Mouse (Mus musculus) hindbrain, embryonic 16.5 days (tissue): ENCODE measurements around the gene Erbb4. TPM values are rescaled to one million over a fixed set of nuclear protein-coding genes. Genes with fewer than 3 reads are reported as not detected.

Experiments used
- ATAC-seq: fragments of 200-750 bp; cut with Nextera tagmentation; 2 replicates; pipeline ENCODE4 v1.8.0; 2017; ENCODE audit warnings: moderate TSS enrichment, moderate library complexity
- H3K27ac ChIP-seq: fragments of 300-500 bp; sonication (generic); 2 replicates; pipeline ENCODE4 v1.5.1; 2014; ENCODE audit warnings: low read depth, mild to moderate bottlenecking, control low read depth, low read length, moderate library complexity
- H3K27me3 ChIP-seq: fragments of 300-500 bp; sonication (generic); replicated peaks from 2 replicates; pipeline ENCODE4 v1.6.1; 2014; ENCODE audit warnings: low read length; ENCODE audit not compliant: control insufficient read depth, insufficient read depth
- H3K36me3 ChIP-seq: fragments of 300-500 bp; sonication (generic); 2 replicates; pipeline ENCODE4 v1.6.1; 2014; ENCODE audit warnings: mild to moderate bottlenecking, low read length, moderate library complexity, mixed read lengths; ENCODE audit not compliant: control insufficient read depth, insufficient read depth
- H3K4me1 ChIP-seq: fragments of 300-500 bp; sonication (generic); 2 replicates; pipeline ENCODE4 v1.6.1; 2014; ENCODE audit warnings: low read depth, low read length; ENCODE audit not compliant: control insufficient read depth, insufficient read depth
- H3K4me2 ChIP-seq: fragments of 300-500 bp; sonication (generic); 2 replicates; pipeline ENCODE4 v1.6.1; 2014; ENCODE audit warnings: mild to moderate bottlenecking, low read length, control low read depth, moderate library complexity
- H3K4me3 ChIP-seq: fragments of 300-500 bp; sonication (generic); 2 replicates; pipeline ENCODE4 v1.5.1; 2014; ENCODE audit warnings: mild to moderate bottlenecking, low read length, control low read depth, moderate library complexity
- H3K9ac ChIP-seq: fragments of 300-500 bp; sonication (generic); 2 replicates; pipeline ENCODE4 v1.6.1; 2014; ENCODE audit warnings: low read depth, mild to moderate bottlenecking, control low read depth, low read length, moderate library complexity
- H3K9me3 ChIP-seq: fragments of 300-500 bp; sonication (generic); 2 replicates; pipeline ENCODE4 v1.6.1; 2014; ENCODE audit warnings: mild to moderate bottlenecking, low read length, moderate library complexity; ENCODE audit not compliant: control insufficient read depth
- WGBS: fragments of 180-500 bp; shearing (Covaris S2); extraction: QIAGEN DNeasy Blood & Tissue Kit; methylation state at CpG from one replicate; pipeline ENCODE4 v1.1.7; 2014; 5-methylcytosine and 5-hydroxymethylcytosine counted together
- polyA plus RNA-seq: library from polyadenylated mRNA; unstranded; fragments of >200 nt; fragmentation: Nextera tagmentation; extraction: Ambion mirVana; gene quantifications from 2 replicates; pipeline ENCODE4 v1.2.1, GENCODE M21; 2015

Gene Erbb4
- polyA plus RNA-seq, 1 experiment from 2014 or later: 14.7 TPM

- H3K4me2 ChIP-seq: no peak overlapping the region
Observed at GRCm38 (mm10) chr1:68134450-68134849, 973.4 kb downstream of the Erbb4 start.

GRCm38 (mm10) chr1:68123541-68123940, 984.3 kb downstream of the Erbb4 start:
- H3K36me3 ChIP-seq: no peaks in the 10 kb centered on the region
- no peak overlapping the region for H3K27ac ChIP-seq
- H3K9ac ChIP-seq: no peak overlapping the region
- H3K27me3 ChIP-seq: no peaks in the 10 kb centered on the region
- H3K4me3 ChIP-seq: no peak overlapping the region
- no peaks in the 10 kb centered on the region for H3K9me3 ChIP-seq
- no peak overlapping the region for H3K4me2 ChIP-seq
- H3K4me1 ChIP-seq: no peaks in the 10 kb centered on the region; the same call in 1 of the 2 replicates
- ATAC-seq: no peak
- WGBS: 80% methylated on average over 2 of the region's 2 CpGs

More at GRCm38 (mm10) chr1:68134450-68134849, 973.4 kb downstream of the Erbb4 start:
- Histone ChIP-seq H3K9me3 (no peaks in the 10 kb centered on the region), H3K27ac (no peak overlapping the region), H3K36me3 (no peaks in the 10 kb centered on the region), H3K4me1 (no peaks in the 10 kb centered on the region), H3K4me3 (no peak overlapping the region), H3K9ac (no peak overlapping the region), H3K27me3 (no peaks in the 10 kb centered on the region)
- 65% methylated on average over 2 of the region's 2 CpGs for WGBS
- no peak for ATAC-seq

GRCm38 (mm10) chr1:68120364-68120763, 987.5 kb downstream of the Erbb4 start:
- no peaks in the 10 kb centered on the region for H3K9me3 ChIP-seq
- H3K4me2 ChIP-seq: no peak overlapping the region
- 29% methylated on average over 7 of the region's 7 CpGs for whole genome bisulfite sequencing
- H3K4me3 ChIP-seq: no peak overlapping the region
- H3K9ac ChIP-seq: no peak overlapping the region
- no peaks in the 10 kb centered on the region for H3K36me3 ChIP-seq
- no peak for ATAC-seq
- no peaks in the 10 kb centered on the region; the same call in 1 of the 2 replicates for H3K4me1 ChIP-seq
- no peak overlapping the region for H3K27ac ChIP-seq
- no peaks in the 10 kb centered on the region for H3K27me3 ChIP-seq

GRCm38 (mm10) chr1:68115721-68116120, 992.1 kb downstream of the Erbb4 start:
- 85% methylated on average over 5 of the region's 5 CpGs for WGBS
- no peak for ATAC-seq
- no peaks in the 10 kb centered on the region for H3K36me3 ChIP-seq
- H3K4me3 ChIP-seq: no peak overlapping the region
- H3K27ac ChIP-seq: no peak overlapping the region
- H3K4me1 ChIP-seq: no peaks in the 10 kb centered on the region; the same call in 1 of the 2 replicates
- H3K9ac ChIP-seq: no peak overlapping the region
- H3K9me3 ChIP-seq: no peaks in the 10 kb centered on the region
- no peaks in the 10 kb centered on the region for H3K27me3 ChIP-seq
- no peak overlapping the region for H3K4me2 ChIP-seq

- Histone ChIP-seq H3K27ac (no peak overlapping the region), H3K36me3 (no peaks in the 10 kb centered on the region), H3K27me3 (no peaks in the 10 kb centered on the region), H3K9me3 (no peaks in the 10 kb centered on the region), H3K9ac (no peak overlapping the region), H3K4me2 (no peak overlapping the region), H3K4me3 (no peak overlapping the region), H3K4me1 (no peaks in the 10 kb centered on the region)
- WGBS: 61% methylated on average over 3 of the region's 3 CpGs
- no peak for ATAC-seq
Observed at GRCm38 (mm10) chr1:68106543-68106860, 1001.4 kb downstream of the Erbb4 start.

- H3K36me3 ChIP-seq: no peaks in the 10 kb centered on the region
Observed at GRCm38 (mm10) chr1:68105834-68106542, 1001.9 kb downstream of the Erbb4 start.

GRCm38 (mm10) chr1:68089623-68090022, 1018.2 kb downstream of the Erbb4 start:
- no peak overlapping the region for H3K9ac ChIP-seq
- H3K4me2 ChIP-seq: no peak overlapping the region
- H3K9me3 ChIP-seq: no peaks in the 10 kb centered on the region
- H3K27me3 ChIP-seq: no peaks in the 10 kb centered on the region
- no peak overlapping the region for H3K4me3 ChIP-seq
- ATAC-seq: no peak
- no peaks in the 10 kb centered on the region for H3K36me3 ChIP-seq
- no peak overlapping the region for H3K27ac ChIP-seq
- WGBS: 41% methylated on average over 1 of the region's 1 CpGs
- no peaks in the 10 kb centered on the region for H3K4me1 ChIP-seq

More at GRCm38 (mm10) chr1:68105834-68106542, 1001.9 kb downstream of the Erbb4 start:
- no peak overlapping the region for H3K4me2 ChIP-seq
- peak; percentile 65 for ATAC-seq
- H3K9ac ChIP-seq: no peak overlapping the region
- no peaks in the 10 kb centered on the region for H3K27me3 ChIP-seq
- H3K4me3 ChIP-seq: no peak overlapping the region
- no peaks in the 10 kb centered on the region for H3K4me1 ChIP-seq
- no peak overlapping the region for H3K27ac ChIP-seq
- WGBS: 54% methylated on average over 7 of the region's 7 CpGs
- H3K9me3 ChIP-seq: no peaks in the 10 kb centered on the region

GRCm38 (mm10) chr1:68056494-68056893, 1051.4 kb downstream of the Erbb4 start:
- Histone ChIP-seq H3K9ac (no peak overlapping the region), H3K9me3 (no peaks in the 10 kb centered on the region), H3K36me3 (no peaks in the 10 kb centered on the region), H3K27ac (no peak overlapping the region), H3K4me2 (no peak overlapping the region), H3K27me3 (no peaks in the 10 kb centered on the region), H3K4me1 (no peaks in the 10 kb centered on the region), H3K4me3 (no peak overlapping the region)
- 72% methylated on average over 4 of the region's 4 CpGs for WGBS
- ATAC-seq: no peak

- Histone ChIP-seq H3K36me3 (no peaks in the 10 kb centered on the region), H3K4me3 (no peak overlapping the region), H3K4me2 (no peak overlapping the region), H3K9ac (no peak overlapping the region), H3K27ac (no peak overlapping the region), H3K4me1 (no peaks in the 10 kb centered on the region), H3K9me3 (no peaks in the 10 kb centered on the region), H3K27me3 (no peaks in the 10 kb centered on the region)
- ATAC-seq: no peak
- WGBS: 58% methylated on average over 3 of the region's 3 CpGs
Observed at GRCm38 (mm10) chr1:68054715-68055114, 1053.1 kb downstream of the Erbb4 start.
